Mouse (Mus musculus) kidney, embryonic 14.5 days (tissue): ENCODE measurements around the gene Runx2. TPM values are rescaled to one million over a fixed set of nuclear protein-coding genes. Genes with fewer than 3 reads are reported as not detected.

Experiments
- polyA plus RNA-seq: library from polyadenylated mRNA; unstranded; fragments of >200 nt; fragmentation: Nextera tagmentation; extraction: Ambion mirVana; gene quantifications from 2 replicates; pipeline ENCODE4 v1.2.1, GENCODE M21; 2014

Runx2 gene
- polyA plus RNA-seq, 1 experiment from 2014 or later = 2.4 TPM

Other genes with a start within 250 kb of the Runx2 start
- gene Supt3, start 37.6 kb downstream of the Runx2 start, polyA plus RNA-seq = 22.4 and 26.5 TPM in 2 replicates